Mouse (Mus musculus) frontal cortex, adult (tissue): ENCODE results near the gene Gpr146.
"Not testable (repeated sequence)": the region's sequence is repeated elsewhere in the genome, so short reads cannot be mapped to it uniquely, and the experiment has no call there.

ENCODE experiments used
- ATAC-seq: cut with Nextera tagmentation; 2 replicates; pipeline ENCODE4 v1.9.2; 2017; ENCODE audit warnings: mild to moderate bottlenecking, moderate library complexity, mixed read lengths; ENCODE audit not compliant: low TSS enrichment

Gpr146 gene

DNA sequence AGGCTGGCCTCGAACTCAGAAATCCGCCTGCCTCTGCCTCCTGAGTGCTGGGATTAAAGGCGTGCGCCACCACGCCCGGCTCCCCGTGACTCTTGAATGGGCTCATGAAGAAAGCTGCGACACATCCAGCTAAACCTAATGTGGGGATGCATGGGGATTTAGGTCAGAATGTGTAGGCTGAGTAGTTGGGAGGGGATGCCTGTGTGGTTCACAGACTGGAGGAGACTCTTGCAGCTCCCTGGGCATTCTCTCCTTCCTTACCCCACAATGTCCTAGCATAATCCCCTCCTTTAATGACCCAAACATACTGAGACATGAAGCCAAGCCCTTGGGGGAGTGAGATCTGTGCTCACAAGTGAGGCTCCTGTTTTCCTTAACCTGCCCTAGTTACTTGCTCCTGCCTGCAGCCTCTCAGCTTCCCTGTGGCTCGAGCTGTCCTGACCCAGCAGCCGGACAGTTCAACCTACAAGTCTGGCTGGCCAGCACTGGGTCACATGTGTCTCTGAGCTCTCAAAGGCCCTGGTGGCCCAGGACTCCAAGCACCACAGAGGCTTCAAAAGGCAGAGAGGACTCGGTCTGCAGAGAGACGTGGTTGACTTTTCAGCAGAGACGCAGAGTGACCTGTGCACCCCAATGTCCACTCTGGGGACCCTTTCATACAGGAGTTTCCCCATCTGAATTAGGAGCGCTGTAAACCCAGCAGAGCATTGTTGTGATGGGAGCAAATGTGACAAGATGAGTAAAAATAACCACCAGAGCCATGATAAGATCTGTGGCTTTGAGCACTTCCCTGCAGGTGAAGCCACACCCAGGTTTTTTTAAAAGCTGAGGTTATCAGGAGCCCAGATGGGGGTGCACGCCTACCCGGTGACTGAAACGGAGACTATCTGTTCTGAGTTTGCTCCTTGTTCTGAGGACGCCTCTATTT lies 4.4 kb downstream of the Gpr146 start:
- peak; percentile 18; the same call in 1 of the 2 replicates for ATAC-seq

DNA sequence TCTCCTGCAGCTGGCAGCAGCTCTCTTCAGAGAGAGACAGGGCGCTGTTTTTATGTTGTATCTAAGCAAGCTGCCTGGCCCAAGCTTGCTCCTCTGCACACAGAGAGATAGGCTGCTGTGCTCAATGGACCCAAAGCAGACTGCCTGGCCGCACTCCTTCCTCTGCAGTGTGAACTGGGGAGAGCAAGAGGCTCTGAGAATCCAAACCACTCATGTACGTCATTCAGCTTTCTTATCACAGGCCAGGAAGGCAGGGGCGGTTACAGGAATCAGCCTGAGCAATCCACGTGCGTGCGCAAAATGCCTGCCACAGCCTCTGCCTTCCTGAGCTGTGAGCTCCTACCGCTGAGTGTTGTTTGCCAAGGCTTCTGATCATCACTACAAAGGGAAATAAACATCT lies 5.3 kb downstream of the Gpr146 start:
- peak; percentile 39 for ATAC-seq

DNA sequence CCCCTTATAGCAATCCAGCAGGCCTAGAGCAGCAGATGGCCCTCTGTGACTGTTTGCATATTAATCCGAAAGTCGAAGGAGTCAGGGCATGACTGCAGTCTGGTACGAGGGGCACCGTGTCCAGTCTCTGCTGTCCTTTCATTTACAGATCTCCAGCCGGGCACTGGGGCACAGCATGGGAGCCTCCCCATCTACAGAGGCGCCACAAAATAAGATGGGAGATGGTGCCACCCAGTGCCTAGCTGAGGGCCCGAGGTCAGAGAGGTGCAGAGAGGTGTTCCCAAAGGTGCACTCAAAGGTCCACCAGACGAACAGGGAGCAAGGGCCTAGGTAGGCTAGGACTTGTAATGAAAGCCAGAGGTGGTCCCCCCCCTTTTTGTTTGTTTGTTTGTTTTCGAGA lies 5.7 kb downstream of the Gpr146 start:
- no peak for ATAC-seq

DNA sequence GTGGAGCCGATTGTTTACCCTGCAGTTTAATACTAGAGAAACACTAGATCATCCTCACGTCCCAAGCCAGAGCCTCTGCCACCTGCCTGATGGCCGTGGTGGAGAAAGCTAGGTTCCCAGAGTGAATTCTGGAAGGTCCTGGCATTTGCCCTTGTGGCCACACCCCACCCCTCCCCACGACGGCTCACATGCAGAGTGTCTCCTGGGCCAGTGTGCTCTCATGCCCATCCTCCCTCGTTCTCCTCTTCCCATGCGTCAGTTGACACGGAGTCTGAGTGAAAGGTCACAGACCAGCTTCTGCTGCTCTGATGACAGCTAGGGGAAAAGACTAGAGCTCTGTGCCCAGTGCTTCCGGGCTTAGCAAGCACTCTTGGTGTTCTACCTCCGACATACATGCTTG lies 7.0 kb downstream of the Gpr146 start:
- no peak for ATAC-seq

DNA sequence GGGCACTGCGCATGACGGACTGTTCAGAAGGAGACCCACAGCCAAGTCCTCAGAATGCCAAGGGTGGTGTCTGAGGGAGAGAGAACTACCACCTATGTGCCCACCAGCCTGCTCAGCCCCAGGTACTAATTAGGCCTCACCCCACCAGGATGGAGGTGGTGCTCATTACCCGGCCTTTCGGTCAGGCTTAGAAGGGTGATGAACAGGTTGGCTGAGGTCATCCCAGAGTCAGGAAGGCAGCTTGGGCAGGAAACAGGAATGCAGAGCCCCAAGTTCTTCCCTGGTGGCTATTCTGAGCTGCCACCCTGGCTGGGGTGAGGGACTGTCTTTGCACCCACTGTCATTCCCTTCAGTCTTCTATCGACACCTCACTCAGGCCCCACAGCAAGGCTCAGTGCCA lies 8.6 kb downstream of the Gpr146 start:
- no peak for ATAC-seq

DNA sequence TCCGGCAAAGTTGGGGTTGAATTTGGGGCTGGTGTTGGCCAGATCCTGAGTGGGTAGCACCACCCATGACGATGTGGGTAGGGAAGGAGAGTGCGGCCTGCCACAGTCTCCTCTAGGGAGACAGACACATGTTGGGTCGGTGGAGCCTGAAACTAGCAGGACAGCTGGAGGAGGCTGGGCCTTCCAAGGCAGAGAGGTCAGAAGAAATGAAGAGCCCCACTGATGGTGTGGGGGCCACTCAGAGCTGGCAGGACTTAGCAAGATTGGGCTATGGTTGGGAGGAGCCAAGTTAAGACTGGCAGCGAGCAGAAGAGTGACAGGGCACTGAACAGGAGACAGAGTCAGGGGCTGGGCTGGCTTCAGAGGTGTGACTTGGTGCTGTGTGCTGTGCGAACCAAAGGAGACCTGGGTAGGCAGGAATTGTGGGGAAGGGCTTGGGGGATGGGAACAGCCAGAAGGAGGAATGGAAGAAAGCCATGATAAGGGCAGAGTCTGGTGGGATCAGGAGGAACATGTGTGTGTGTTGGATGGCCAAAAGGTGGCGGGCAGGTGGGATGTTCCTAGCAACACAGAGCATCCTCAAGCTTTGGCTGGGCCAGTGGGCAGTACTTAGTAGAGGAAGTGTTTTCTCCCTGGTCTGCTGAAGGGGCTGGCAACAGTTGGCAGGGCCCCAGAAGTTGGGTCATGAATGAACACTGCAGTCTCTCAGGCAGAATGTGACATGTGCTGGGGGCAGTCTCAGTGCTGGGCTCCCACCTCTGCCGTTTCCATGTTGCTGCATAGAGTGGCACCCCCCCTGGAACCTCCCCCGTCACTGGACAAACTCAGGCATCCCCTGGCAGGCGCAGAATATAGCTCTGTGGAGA lies 10.1 kb downstream of the Gpr146 start:
- ATAC-seq = no peak

DNA sequence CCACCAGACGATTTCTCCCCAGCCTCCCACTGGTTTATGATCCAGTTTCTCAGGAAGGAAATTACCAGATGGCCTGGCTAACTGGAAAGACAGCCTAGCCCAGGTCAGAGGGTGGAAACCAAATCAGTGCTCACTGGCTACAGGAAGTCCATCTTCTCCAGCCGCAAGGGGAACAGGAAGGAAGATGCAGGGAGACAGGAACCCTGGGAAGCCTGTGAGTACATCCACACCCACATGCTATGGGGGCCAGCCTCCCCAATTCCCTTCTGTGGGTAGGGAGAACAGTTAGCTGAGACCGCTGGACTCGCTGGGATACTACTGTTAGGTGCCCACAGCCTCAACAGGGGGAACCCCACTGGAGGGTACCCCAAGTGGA lies 10.7 kb downstream of the Gpr146 start:
- no peak for ATAC-seq

DNA sequence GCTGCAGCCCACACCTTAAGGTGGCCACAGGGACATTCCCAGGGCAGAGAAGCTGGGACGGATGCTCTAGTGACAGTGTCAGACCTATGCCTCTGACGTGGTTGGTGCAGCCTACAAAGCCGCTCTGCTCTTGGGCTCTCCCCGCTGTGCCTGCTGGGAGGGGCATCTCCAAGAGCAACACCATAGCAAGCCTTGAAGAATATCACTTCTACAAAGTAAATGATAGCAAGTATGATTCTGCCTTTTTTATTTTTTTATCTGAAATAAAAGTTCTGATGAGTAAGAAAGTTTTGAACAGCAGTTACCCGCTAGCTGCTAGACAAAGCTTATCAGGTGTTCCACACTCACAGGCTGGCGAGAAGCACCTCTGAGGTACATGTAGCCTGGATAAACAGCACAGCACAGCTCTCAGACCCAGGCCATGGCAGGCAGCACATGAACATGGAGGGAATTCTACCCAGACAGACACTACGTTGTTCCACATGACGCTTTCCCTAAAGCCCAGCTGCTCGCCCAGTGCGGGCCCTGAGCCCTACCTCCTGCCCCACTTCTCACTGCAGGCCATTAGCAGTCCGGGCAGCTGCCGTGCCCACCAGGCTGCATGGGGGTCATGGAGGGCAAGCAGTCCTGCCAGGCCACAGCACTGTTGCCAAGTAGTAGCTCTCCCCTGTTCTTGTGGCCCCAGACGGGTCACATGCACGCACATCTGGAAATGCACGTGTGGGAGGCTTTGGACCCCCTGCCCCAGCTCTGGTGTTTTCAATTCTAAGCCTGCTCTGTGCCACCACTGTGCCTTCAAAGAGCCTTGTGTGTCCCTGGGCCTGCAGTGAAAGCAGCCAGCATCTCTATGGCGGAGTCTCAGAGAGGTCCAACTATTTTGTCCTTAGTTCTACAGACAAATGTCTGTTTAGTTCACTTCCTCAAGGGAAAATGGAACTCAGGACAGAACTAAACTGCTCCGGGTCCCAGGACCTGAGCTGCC lies 11.5 kb downstream of the Gpr146 start:
- ATAC-seq = peak; percentile 15; the same call in 1 of the 2 replicates

- ATAC-seq = peak; percentile 58
Measured at GRCm38 (mm10) chr5:139389676-139390061, 12.2 kb downstream of the Gpr146 start.

GRCm38 (mm10) chr5:139390324-139391119 lies 13.0 kb downstream of the Gpr146 start:
- ATAC-seq = not testable (repeated sequence)

GRCm38 (mm10) chr5:139391309-139391990 lies 14.0 kb downstream of the Gpr146 start:
- no peak for ATAC-seq

- ATAC-seq = no peak
Measured at GRCm38 (mm10) chr5:139392219-139393196, 15.0 kb downstream of the Gpr146 start.

DNA sequence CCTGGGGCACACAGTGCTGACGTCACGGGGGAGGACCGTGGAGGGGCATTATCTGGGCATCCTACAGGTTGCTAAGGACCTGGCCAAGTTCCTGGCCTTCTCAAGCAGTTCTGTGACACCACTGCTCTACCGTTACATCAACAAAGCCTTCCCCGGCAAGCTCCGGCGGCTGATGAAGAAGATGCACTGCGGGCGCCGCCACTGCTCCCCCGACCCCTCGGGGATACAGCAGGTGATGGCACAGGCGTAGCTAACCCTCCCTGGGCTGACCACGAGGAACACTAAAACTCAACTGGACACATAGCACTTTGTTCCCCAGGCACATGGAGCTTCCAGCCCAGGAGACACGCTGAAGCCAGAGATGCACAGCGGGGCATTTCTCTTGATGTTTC lies 15.7 kb downstream of the Gpr146 start:
- ATAC-seq = no peak

DNA sequence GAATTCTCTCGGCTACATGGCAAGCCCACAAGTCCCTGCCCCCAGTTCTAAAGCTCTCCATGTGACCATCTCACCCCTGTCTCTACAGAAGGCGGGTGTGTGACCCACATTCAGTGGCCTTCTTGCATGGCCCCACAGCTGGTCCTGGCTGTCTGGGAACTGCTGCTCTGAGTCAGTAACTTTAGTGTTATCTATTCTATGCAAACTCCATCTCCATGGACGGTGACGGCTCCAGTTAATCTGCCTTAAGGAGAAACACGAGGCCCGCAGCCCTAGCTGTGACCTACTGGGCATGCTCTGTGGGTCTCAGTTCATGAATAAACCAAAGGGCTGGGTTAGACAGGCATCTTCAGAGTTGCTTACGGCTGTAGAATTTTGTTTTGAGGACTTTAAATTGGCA lies 16.9 kb downstream of the Gpr146 start:
- no peak for ATAC-seq

GRCm38 (mm10) chr5:139395528-139395927 lies 18.0 kb downstream of the Gpr146 start:
- no peak for ATAC-seq

DNA sequence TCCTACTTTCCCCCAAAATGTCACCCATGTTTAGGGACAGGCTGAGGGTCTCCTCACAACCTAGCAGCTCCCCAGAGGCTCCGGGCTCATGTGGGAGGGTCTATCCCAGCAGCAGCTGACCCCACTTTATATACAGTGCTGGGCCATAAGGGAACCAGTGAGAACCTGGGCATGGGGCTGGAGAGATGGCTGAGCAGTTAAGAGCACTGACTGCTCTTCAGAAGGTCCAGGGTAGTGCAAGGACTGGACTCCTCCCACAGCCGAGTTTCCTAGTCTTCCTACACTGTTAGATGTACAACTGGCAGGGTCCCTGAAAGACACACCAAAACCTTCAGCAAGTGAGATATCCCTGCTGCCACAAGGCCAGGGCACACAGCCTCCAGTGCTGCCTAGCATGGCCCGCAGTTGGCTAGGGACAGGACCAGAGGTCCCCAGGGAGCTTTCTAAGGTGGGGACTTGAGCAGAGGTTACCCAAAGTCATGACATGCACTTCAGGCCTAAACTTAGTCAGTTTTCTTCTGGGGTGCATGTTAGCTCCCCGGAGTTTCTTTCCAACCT lies 19.9 kb downstream of the Gpr146 start:
- ATAC-seq = no peak

- peak; percentile 53 for ATAC-seq
Measured at GRCm38 (mm10) chr5:139397959-139398753, 20.7 kb downstream of the Gpr146 start.

- peak; percentile 3; the same call in 1 of the 2 replicates for ATAC-seq
Measured at GRCm38 (mm10) chr5:139398786-139399185, 21.3 kb downstream of the Gpr146 start.
